Mouse (Mus musculus) adrenal gland, adult 8-10 months (tissue): ENCODE measurements around the gene Noxa1. TPM values are rescaled to one million over a fixed set of nuclear protein-coding genes. Genes with fewer than 3 reads are reported as not detected.

ENCODE experiments used
- microRNA-seq, 2 experiments: library from miRNA; unstranded; fragments of <30 nt; microRNA quantifications; one replicate each; pipeline ENCODE4 v1.2.0; 2022
- total RNA-seq, 4 experiments: library from RNA; stranded (reverse); gene quantifications; 2 replicates each; pipeline ENCODE4 v1.2.4; 2022

Gene Noxa1
- total RNA-seq, 4 experiments from 2014 or later, result not detected

Small RNAs within 50 kb of the gene (microRNA-seq; reads per million reads assigned to microRNA genes)
- gene Gm24328 (0 reads per million in 2 experiments), gene Mir7664 (0 to 0.17 reads per million in 2 experiments)

Other genes starting within 250 kb of the Noxa1 start
- gene Ehmt1, start 175.5 kb downstream of the Noxa1 start, total RNA-seq, result 10 to 100 TPM; 47.4 to 78.5 (median 61.6) TPM
- gene Arrdc1, start 159.9 kb downstream of the Noxa1 start, total RNA-seq, result 10 to 100 TPM; 11.0 to 23.7 (median 18.1) TPM
- 10 to 100 TPM; 20.5 to 30.3 (median 24.1) TPM for gene Zmynd19, start 145.4 kb downstream of the Noxa1 start, total RNA-seq
- gene Dph7, start 132.7 kb downstream of the Noxa1 start, total RNA-seq, result 10 to 100 TPM; 11.5 to 24.2 (median 20.2) TPM
- 100 to 1,000 TPM in 1 of 4 experiments, 10 to 100 TPM in 3; 85.6 to 109 (median 86.5) TPM for gene Mrpl41, start 120.1 kb downstream of the Noxa1 start, total RNA-seq
- gene Pnpla7, start 119.1 kb downstream of the Noxa1 start, total RNA-seq, result 10 to 100 TPM; 67.2 to 94.5 (median 71.2) TPM
- gene Nsmf, start 40.8 kb downstream of the Noxa1 start, total RNA-seq, result 10 to 100 TPM; 41.6 to 84.4 (median 63.1) TPM
- under 1 TPM in 1 of 4 experiments, not detected in 3; 0.27 TPM for gene Entpd8, start 14.8 kb downstream of the Noxa1 start, total RNA-seq
- gene Nrarp, start 85.6 kb upstream of the Noxa1 start, total RNA-seq, result 1 to 10 TPM; 2.4 to 3.5 (median 2.7) TPM
- gene Tor4a, start 101.7 kb upstream of the Noxa1 start, total RNA-seq, result 10 to 100 TPM; 27.4 to 35.0 (median 31.7) TPM
- gene Nelfb, start 116.3 kb upstream of the Noxa1 start, total RNA-seq, result 10 to 100 TPM; 59.6 to 74.9 (median 68.6) TPM
- not detected for gene Stpg3, start 119.5 kb upstream of the Noxa1 start, total RNA-seq
- gene Fam166a, start 123.6 kb upstream of the Noxa1 start, total RNA-seq, result under 1 TPM in 1 of 4 experiments, not detected in 3; 0.27 TPM
- gene Tubb4b, start 129.6 kb upstream of the Noxa1 start, total RNA-seq, result 100 to 1,000 TPM; 150 to 307 (median 222) TPM
- gene Slc34a3, start 139.2 kb upstream of the Noxa1 start, total RNA-seq, result not detected
- gene Rnf224, start 141.6 kb upstream of the Noxa1 start, total RNA-seq, result not detected
- gene Rnf208, start 147.1 kb upstream of the Noxa1 start, total RNA-seq, result 10 to 100 TPM; 10.3 to 18.0 (median 12.3) TPM
- not detected for gene Cysrt1, start 147.3 kb upstream of the Noxa1 start, total RNA-seq
- 1 to 10 TPM; 2.2 to 8.9 (median 6.1) TPM for gene AL732309.1, start 151.7 kb upstream of the Noxa1 start, total RNA-seq
- 10 to 100 TPM; 28.4 to 43.0 (median 31.5) TPM for gene Tmem203, start 160.3 kb upstream of the Noxa1 start, total RNA-seq
- gene Tprn, start 167.5 kb upstream of the Noxa1 start, total RNA-seq, result 10 to 100 TPM; 10.3 to 14.5 (median 11.1) TPM
- gene Ssna1, start 177.3 kb upstream of the Noxa1 start, total RNA-seq, result 10 to 100 TPM; 44.4 to 48.7 (median 47.0) TPM
- gene Anapc2, start 177.3 kb upstream of the Noxa1 start, total RNA-seq, result 100 to 1,000 TPM in 3 of 4 experiments, 10 to 100 TPM in 1; 94.6 to 118 (median 102) TPM
- gene Tmem210, start 193.0 kb upstream of the Noxa1 start, total RNA-seq, result not detected
- not detected for gene Lrrc26, start 194.8 kb upstream of the Noxa1 start, total RNA-seq
- gene Grin1, start 224.0 kb upstream of the Noxa1 start, total RNA-seq, result 10 to 100 TPM; 13.0 to 21.3 (median 17.8) TPM
- 10 to 100 TPM; 66.5 to 71.9 (median 67.6) TPM for gene Man1b1, start 237.2 kb upstream of the Noxa1 start, total RNA-seq